Mouse (Mus musculus): Measurements from ENCODE around the gene Wfdc3. TPM values are rescaled to one million over a fixed set of nuclear protein-coding genes. Genes with fewer than 3 reads are reported as not detected.
"Not testable (repeated sequence)": the region's sequence is repeated elsewhere in the genome, so short reads cannot be mapped to it uniquely, and the experiment has no call there.

Wfdc3 gene
- total and polyA plus RNA-seq, 2 experiments from 2014 or later, result 0.76 to 1.3 TPM

- WGBS, result 93% methylated on average over 2 of the region's 2 CpGs
- H3K9me3 ChIP-seq (ENCODE audit: low read length), result no peaks in the 10 kb centered on the region
- no peak overlapping the region for H3K9ac ChIP-seq (replicated peaks; ENCODE audit: low read length)
- no peaks in the 10 kb centered on the region for H3K4me1 ChIP-seq (ENCODE audit: insufficient read depth, low read length)
- H3K4me2 ChIP-seq (ENCODE audit: low read depth, low read length), result no peak overlapping the region
- H3K27me3 ChIP-seq (ENCODE audit: insufficient read depth, low read length), result no peaks in the 10 kb centered on the region
- no peak overlapping the region for H3K4me3 ChIP-seq (ENCODE audit: low read length)
- ATAC-seq (no peak), DNase-seq (ENCODE audit: low spot score) (no peak)
- no peaks in the 10 kb centered on the region for H3K36me3 ChIP-seq (ENCODE audit: insufficient read depth, low read length)
- no peak overlapping the region for H3K27ac ChIP-seq
- no peak for TF ChIP-seq CTCF (IDR thresholded peaks at IDR 0.05; ENCODE audit: low read depth)
These were observed 12.5 kb downstream of the Wfdc3 start for GRCm38 (mm10) chr2:164733259-164733658.

GRCm38 (mm10) chr2:164731719-164732118 lies 14.0 kb downstream of the Wfdc3 start:
- H3K27ac ChIP-seq, result no peak overlapping the region
- H3K9ac ChIP-seq (replicated peaks; ENCODE audit: low read length), result no peak overlapping the region
- DNase-seq (ENCODE audit: low spot score) (no peak), ATAC-seq (no peak)
- H3K36me3 ChIP-seq (ENCODE audit: insufficient read depth, low read length), result no peaks in the 10 kb centered on the region
- WGBS, result 73% methylated on average over 5 of the region's 5 CpGs
- no peaks in the 10 kb centered on the region for H3K4me1 ChIP-seq (ENCODE audit: insufficient read depth, low read length)
- no peaks in the 10 kb centered on the region for H3K9me3 ChIP-seq (ENCODE audit: low read length)
- H3K4me2 ChIP-seq (ENCODE audit: low read depth, low read length), result no peak overlapping the region
- TF ChIP-seq CTCF (IDR thresholded peaks at IDR 0.05; ENCODE audit: low read depth), result no peak
- no peak overlapping the region for H3K4me3 ChIP-seq (ENCODE audit: low read length)
- no peaks in the 10 kb centered on the region for H3K27me3 ChIP-seq (ENCODE audit: insufficient read depth, low read length)

- Histone ChIP-seq H3K27me3 (ENCODE audit: insufficient read depth, low read length) (no peaks in the 10 kb centered on the region), H3K27ac (no peak overlapping the region), H3K4me3 (ENCODE audit: low read length) (no peak overlapping the region), H3K4me1 (ENCODE audit: insufficient read depth, low read length) (no peaks in the 10 kb centered on the region), H3K9me3 (ENCODE audit: low read length) (no peaks in the 10 kb centered on the region), H3K4me2 (ENCODE audit: low read depth, low read length) (no peak overlapping the region), H3K9ac (replicated peaks; ENCODE audit: low read length) (no peak overlapping the region), H3K36me3 (ENCODE audit: insufficient read depth, low read length) (no peaks in the 10 kb centered on the region)
- TF ChIP-seq CTCF (IDR thresholded peaks at IDR 0.05; ENCODE audit: low read depth), result peak; percentile 91
- 23% methylated on average over 6 of the region's 6 CpGs for WGBS
- DNase-seq (ENCODE audit: low spot score) (peak; percentile 89), ATAC-seq (peak; percentile 64; the same call in 1 of the 2 replicates)
These were observed 19.7 kb downstream of the Wfdc3 start for GRCm38 (mm10) chr2:164725895-164726619.

GRCm38 (mm10) chr2:164723276-164723675 lies 22.5 kb downstream of the Wfdc3 start:
- Histone ChIP-seq H3K4me3 (ENCODE audit: low read length) (no peak overlapping the region), H3K36me3 (ENCODE audit: insufficient read depth, low read length) (no peaks in the 10 kb centered on the region), H3K27me3 (ENCODE audit: insufficient read depth, low read length) (no peaks in the 10 kb centered on the region), H3K4me1 (ENCODE audit: insufficient read depth, low read length) (no peaks in the 10 kb centered on the region), H3K4me2 (ENCODE audit: low read depth, low read length) (no peak overlapping the region), H3K9ac (replicated peaks; ENCODE audit: low read length) (no peak overlapping the region), H3K9me3 (ENCODE audit: low read length) (no peaks in the 10 kb centered on the region), H3K27ac (no peak overlapping the region)
- DNase-seq (ENCODE audit: low spot score) (no peak), ATAC-seq (no peak)
- 64% methylated on average over 4 of the region's 4 CpGs for WGBS
- no peak for TF ChIP-seq CTCF (IDR thresholded peaks at IDR 0.05; ENCODE audit: low read depth)

- ATAC-seq; H3K4me3 ChIP-seq (ENCODE audit: low read length): not testable (repeated sequence)
- 90% methylated on average over 21 of the region's 23 CpGs for WGBS
These were observed 29.4 kb downstream of the Wfdc3 start for GRCm38 (mm10) chr2:164716194-164716786.

GRCm38 (mm10) chr2:164715005-164715404 lies 30.7 kb downstream of the Wfdc3 start, which contains the start of gene Spint5:
Gene Spint5 (plus strand): TSS chr2:164715305.
- WGBS, result 80% methylated on average over 6 of the region's 6 CpGs
- ATAC-seq, result no peak

More at GRCm38 (mm10) chr2:164716194-164716786, 29.4 kb downstream of the Wfdc3 start:
- not testable (repeated sequence) for H3K27ac ChIP-seq; H3K27me3 ChIP-seq (ENCODE audit: insufficient read depth, low read length); H3K4me1 ChIP-seq (ENCODE audit: insufficient read depth, low read length); H3K36me3 ChIP-seq (ENCODE audit: insufficient read depth, low read length); H3K9me3 ChIP-seq (ENCODE audit: low read length); DNase-seq (ENCODE audit: low spot score); H3K9ac ChIP-seq (replicated peaks; ENCODE audit: low read length); H3K4me2 ChIP-seq (ENCODE audit: low read depth, low read length)

GRCm38 (mm10) chr2:164705991-164706390 lies 39.7 kb downstream of the Wfdc3 start:
- H3K4me1 ChIP-seq (ENCODE audit: insufficient read depth, low read length), result no peaks in the 10 kb centered on the region
- no peak for DNase-seq (ENCODE audit: low spot score)
- no peak overlapping the region for H3K4me2 ChIP-seq (ENCODE audit: low read depth, low read length)
- H3K36me3 ChIP-seq (ENCODE audit: insufficient read depth, low read length), result no peaks in the 10 kb centered on the region
- H3K9me3 ChIP-seq (ENCODE audit: low read length), result no peaks in the 10 kb centered on the region
- H3K4me3 ChIP-seq (ENCODE audit: low read length), result no peak overlapping the region
- ATAC-seq, result no peak
- TF ChIP-seq CTCF (IDR thresholded peaks at IDR 0.05; ENCODE audit: low read depth), result no peak
- no peak overlapping the region for H3K27ac ChIP-seq
- no peak overlapping the region for H3K9ac ChIP-seq (replicated peaks; ENCODE audit: low read length)
- 92% methylated on average over 14 of the region's 14 CpGs for WGBS
- H3K27me3 ChIP-seq (ENCODE audit: insufficient read depth, low read length), result no peaks in the 10 kb centered on the region

More at GRCm38 (mm10) chr2:164715005-164715404, 30.7 kb downstream of the Wfdc3 start, which contains the start of gene Spint5:
- no peak within 1 kb of the TSS for H3K4me2 ChIP-seq (ENCODE audit: low read depth, low read length)
- no peak within 1 kb of the TSS for H3K9ac ChIP-seq (replicated peaks; ENCODE audit: low read length)
- no peak within 1 kb of the TSS for H3K27ac ChIP-seq
- H3K4me1 ChIP-seq (ENCODE audit: insufficient read depth, low read length), result no peaks in the 10 kb centered on the region
- H3K27me3 ChIP-seq (ENCODE audit: insufficient read depth, low read length), result no peaks in the 10 kb centered on the region
- no peaks in the 10 kb centered on the region for H3K9me3 ChIP-seq (ENCODE audit: low read length)
- TF ChIP-seq CTCF (IDR thresholded peaks at IDR 0.05; ENCODE audit: low read depth), result no peak
- DNase-seq (ENCODE audit: low spot score), result no peak
- no peaks in the 10 kb centered on the region for H3K36me3 ChIP-seq (ENCODE audit: insufficient read depth, low read length)
- H3K4me3 ChIP-seq (ENCODE audit: low read length), result no peak within 1 kb of the TSS
